Mouse (Mus musculus) C2C12 (cell line): ENCODE data around the gene Ksr2. TPM values are rescaled to one million over a fixed set of nuclear protein-coding genes. Genes with fewer than 3 reads are reported as not detected.

Source experiments
- H3K27me3 ChIP-seq: one replicate; pipeline ENCODE4 v1.6.1; 2011; ENCODE audit not compliant: control insufficient read depth, insufficient read depth, insufficient read length
- H3K36me3 ChIP-seq: one replicate; pipeline ENCODE4 v1.6.1; 2011; ENCODE audit not compliant: control insufficient read depth, insufficient read depth
- H3K4me3 ChIP-seq: one replicate; pipeline ENCODE4 v1.5.1; 2011; ENCODE audit warnings: mild to moderate bottlenecking, control low read depth; ENCODE audit not compliant: poor library complexity, insufficient read depth, severe bottlenecking
- H3K79me2 ChIP-seq: one replicate; pipeline ENCODE4 v1.6.1; 2011; ENCODE audit not compliant: control insufficient read depth, insufficient read depth
- H3K79me3 ChIP-seq: one replicate; pipeline ENCODE4 v1.6.1; 2011; ENCODE audit warnings: low read depth, control low read depth
- H3ac ChIP-seq: one replicate; pipeline ENCODE3; 2011; ENCODE audit warnings: low read depth; ENCODE audit not compliant: control insufficient read depth, insufficient read length
- CEBPB ChIP-seq: IDR thresholded peaks from one replicate; pipeline ENCODE4 v1.6.1; 2011; ENCODE audit warnings: low read depth, mild to moderate bottlenecking, control low read depth, moderate library complexity
- CTCF ChIP-seq: IDR thresholded peaks from one replicate; pipeline ENCODE4 v1.5.1; 2011; ENCODE audit not compliant: control insufficient read depth, insufficient read depth, insufficient read length
- FOSL1 ChIP-seq: IDR thresholded peaks from one replicate; pipeline ENCODE4 v1.8.0; 2011; ENCODE audit warnings: mild to moderate bottlenecking, low read length; ENCODE audit not compliant: poor library complexity, insufficient read depth, severe bottlenecking
- MAX ChIP-seq: IDR thresholded peaks from one replicate; pipeline ENCODE4 v1.6.1; 2011; ENCODE audit warnings: mild to moderate bottlenecking, control low read depth
- MYOD1 ChIP-seq: IDR thresholded peaks from one replicate; pipeline ENCODE4 v1.6.1; 2011; ENCODE audit warnings: low read depth; ENCODE audit not compliant: control insufficient read depth, insufficient read length
- MYOG ChIP-seq: IDR thresholded peaks from one replicate; pipeline ENCODE4 v1.6.1; 2011; ENCODE audit not compliant: control insufficient read depth, insufficient read length; ENCODE audit errors: extremely low read depth
- USF1 ChIP-seq: IDR thresholded peaks from one replicate; pipeline ENCODE4 v1.6.1; 2011; ENCODE audit warnings: low read depth, mild to moderate bottlenecking, control low read depth, moderate library complexity
- polyA plus RNA-seq: library from polyadenylated mRNA; unstranded; fragments of >200 nt; fragmentation: generic; extraction: Trizol; gene quantifications from one replicate; pipeline ENCODE4 v1.2.1, GENCODE M21; 2012; ENCODE audit warnings: missing spikeins

Gene Ksr2
- polyA plus RNA-seq, 1 experiment: 0.01 TPM

GRCm38 (mm10) chr5:117442157-117442765 is 28.5 kb downstream of the Ksr2 start:
- H3K79me3 ChIP-seq: no peaks in the 10 kb centered on the region
- no peaks in the 10 kb centered on the region for H3K36me3 ChIP-seq
- TF ChIP-seq MYOD1 (no peak), USF1 (no peak), MAX (no peak), CTCF (no peak), CEBPB (no peak)
- H3K79me2 ChIP-seq: no peaks in the 10 kb centered on the region
- no peak overlapping the region for H3K4me3 ChIP-seq
- H3K27me3 ChIP-seq: peaks cover 3% of the 10 kb centered on the region
- no peak overlapping the region for H3ac ChIP-seq

- Histone ChIP-seq H3K79me3 (no peaks in the 10 kb centered on the region), H3K79me2 (no peaks in the 10 kb centered on the region), H3K27me3 (peaks cover 3% of the 10 kb centered on the region), H3K4me3 (no peak overlapping the region), H3K36me3 (no peaks in the 10 kb centered on the region), H3ac (no peak overlapping the region)
- no peak for TF ChIP-seq MAX
- no peak for TF ChIP-seq USF1
- no peak for TF ChIP-seq CTCF
- TF ChIP-seq MYOG: no peak
- TF ChIP-seq FOSL1: no peak
- TF ChIP-seq CEBPB: no peak
- no peak for TF ChIP-seq MYOD1
Observed at GRCm38 (mm10) chr5:117443141-117443540, 29.3 kb downstream of the Ksr2 start.

- Histone ChIP-seq H3K79me2 (no peaks in the 10 kb centered on the region), H3K36me3 (no peaks in the 10 kb centered on the region), H3K79me3 (no peaks in the 10 kb centered on the region), H3K4me3 (no peak overlapping the region), H3K27me3 (peaks cover 3% of the 10 kb centered on the region), H3ac (no peak overlapping the region)
- no peak for TF ChIP-seq CEBPB
- TF ChIP-seq MYOD1: no peak
- no peak for TF ChIP-seq USF1
- TF ChIP-seq MAX: no peak
Observed at GRCm38 (mm10) chr5:117443902-117444301, 30.1 kb downstream of the Ksr2 start.

GRCm38 (mm10) chr5:117447698-117448097 is 33.9 kb downstream of the Ksr2 start:
- H3K27me3 ChIP-seq: peaks cover 12% of the 10 kb centered on the region
- H3K79me2 ChIP-seq: no peaks in the 10 kb centered on the region
- no peaks in the 10 kb centered on the region for H3K36me3 ChIP-seq
- no peak overlapping the region for H3K4me3 ChIP-seq
- no peaks in the 10 kb centered on the region for H3K79me3 ChIP-seq
- no peak overlapping the region for H3ac ChIP-seq
- TF ChIP-seq CTCF: no peak
- TF ChIP-seq MYOG: no peak
- TF ChIP-seq USF1: no peak
- no peak for TF ChIP-seq CEBPB
- no peak for TF ChIP-seq FOSL1

- Histone ChIP-seq H3K79me2 (no peaks in the 10 kb centered on the region), H3ac (no peak overlapping the region), H3K4me3 (no peak overlapping the region), H3K79me3 (no peaks in the 10 kb centered on the region), H3K27me3 (peaks cover 16% of the 10 kb centered on the region), H3K36me3 (no peaks in the 10 kb centered on the region)
- no peak for TF ChIP-seq CTCF
Observed at GRCm38 (mm10) chr5:117452013-117452412, 38.2 kb downstream of the Ksr2 start.

- H3ac ChIP-seq: no peak overlapping the region
- no peaks in the 10 kb centered on the region for H3K79me2 ChIP-seq
- H3K36me3 ChIP-seq: no peaks in the 10 kb centered on the region
- H3K79me3 ChIP-seq: no peaks in the 10 kb centered on the region
- no peak overlapping the region for H3K4me3 ChIP-seq
- TF ChIP-seq CTCF: no peak
- no peak for TF ChIP-seq FOSL1
- TF ChIP-seq MYOD1: no peak
- H3K27me3 ChIP-seq: peaks cover 20% of the 10 kb centered on the region
Observed at GRCm38 (mm10) chr5:117455546-117455945, 41.7 kb downstream of the Ksr2 start.

- H3K79me3 ChIP-seq: no peaks in the 10 kb centered on the region
- no peaks in the 10 kb centered on the region for H3K79me2 ChIP-seq
- no peaks in the 10 kb centered on the region for H3K36me3 ChIP-seq
- no peak overlapping the region for H3K4me3 ChIP-seq
- TF ChIP-seq FOSL1: no peak
- no peak for TF ChIP-seq CTCF
- TF ChIP-seq CEBPB: no peak
- no peak for TF ChIP-seq MYOD1
- TF ChIP-seq MYOG: no peak
- TF ChIP-seq USF1: no peak
- TF ChIP-seq MAX: no peak
- no peak overlapping the region for H3ac ChIP-seq
- H3K27me3 ChIP-seq: peaks cover 22% of the 10 kb centered on the region
Observed at GRCm38 (mm10) chr5:117457121-117457520, 43.3 kb downstream of the Ksr2 start.
